Mouse (Mus musculus): ENCODE measurements around the gene Nop2.

The Nop2 gene

GRCm38 (mm10) chr6:125131302-125132156 lies at the start of gene Nop2:
Gene Nop2, plus strand, starts transcription at chr6:125131909.
- DNase-seq (ENCODE audit: extremely low read depth, insufficient read length, low spot score) = peak; percentile 94

DNA sequence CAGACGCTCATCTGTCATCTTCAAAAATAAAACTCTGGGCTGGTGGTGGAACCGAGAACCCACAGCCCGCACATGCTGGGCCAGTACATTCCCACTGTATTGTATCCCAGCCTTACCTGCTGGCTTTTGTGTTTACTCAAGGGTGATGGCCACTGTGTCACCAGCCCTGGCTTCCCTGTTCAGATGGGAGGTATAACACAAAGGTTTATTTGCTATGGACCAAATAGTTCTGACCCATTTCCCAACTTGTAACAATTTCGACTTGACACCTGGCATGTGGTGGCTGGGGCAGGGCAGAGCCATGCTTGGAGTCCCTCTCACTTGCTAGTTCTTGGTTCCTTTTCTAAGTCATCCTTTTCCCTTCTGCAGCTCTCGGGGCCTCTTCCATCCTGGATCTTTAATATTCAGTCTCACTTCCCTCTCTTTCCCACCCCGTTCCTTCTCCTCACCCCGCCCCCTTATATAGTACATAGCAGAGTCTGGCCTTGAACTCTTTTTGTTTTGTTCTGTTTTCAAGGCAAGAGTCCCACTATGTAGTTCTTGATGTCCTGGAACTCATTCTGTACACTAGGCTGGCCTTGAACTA lies 48.8 kb upstream of the Nop2 start:
- no peak for DNase-seq (ENCODE audit: extremely low read depth, insufficient read length, low spot score)

- peak; percentile 42 for DNase-seq (ENCODE audit: extremely low read depth, insufficient read length, low spot score)
Observed at GRCm38 (mm10) chr6:125084424-125084823, 47.3 kb upstream of the Nop2 start.

DNA sequence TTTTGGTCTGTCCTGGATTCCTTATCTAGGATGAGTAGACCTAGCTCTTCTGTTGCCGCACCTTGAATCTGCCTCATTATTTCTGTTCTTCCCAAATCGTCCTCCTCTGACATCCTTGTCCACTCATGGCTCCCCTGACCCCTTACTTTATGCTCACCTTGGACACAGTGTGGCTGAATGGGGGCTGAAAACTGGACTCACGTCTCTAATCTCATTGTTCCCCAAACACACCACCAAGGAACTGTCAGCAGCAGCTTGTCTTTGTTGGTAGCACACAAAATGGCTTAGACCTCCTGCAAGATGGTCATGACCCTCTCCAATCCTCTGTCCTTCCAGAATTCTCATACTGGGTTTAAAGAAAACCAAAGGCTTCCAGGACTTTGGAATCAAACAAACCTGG lies 43.8 kb upstream of the Nop2 start:
- DNase-seq (ENCODE audit: extremely low read depth, insufficient read length, low spot score) = no peak

- DNase-seq (ENCODE audit: extremely low read depth, insufficient read length, low spot score) = peak; percentile 86
Observed at GRCm38 (mm10) chr6:125088561-125089321, 43.0 kb upstream of the Nop2 start.

DNA sequence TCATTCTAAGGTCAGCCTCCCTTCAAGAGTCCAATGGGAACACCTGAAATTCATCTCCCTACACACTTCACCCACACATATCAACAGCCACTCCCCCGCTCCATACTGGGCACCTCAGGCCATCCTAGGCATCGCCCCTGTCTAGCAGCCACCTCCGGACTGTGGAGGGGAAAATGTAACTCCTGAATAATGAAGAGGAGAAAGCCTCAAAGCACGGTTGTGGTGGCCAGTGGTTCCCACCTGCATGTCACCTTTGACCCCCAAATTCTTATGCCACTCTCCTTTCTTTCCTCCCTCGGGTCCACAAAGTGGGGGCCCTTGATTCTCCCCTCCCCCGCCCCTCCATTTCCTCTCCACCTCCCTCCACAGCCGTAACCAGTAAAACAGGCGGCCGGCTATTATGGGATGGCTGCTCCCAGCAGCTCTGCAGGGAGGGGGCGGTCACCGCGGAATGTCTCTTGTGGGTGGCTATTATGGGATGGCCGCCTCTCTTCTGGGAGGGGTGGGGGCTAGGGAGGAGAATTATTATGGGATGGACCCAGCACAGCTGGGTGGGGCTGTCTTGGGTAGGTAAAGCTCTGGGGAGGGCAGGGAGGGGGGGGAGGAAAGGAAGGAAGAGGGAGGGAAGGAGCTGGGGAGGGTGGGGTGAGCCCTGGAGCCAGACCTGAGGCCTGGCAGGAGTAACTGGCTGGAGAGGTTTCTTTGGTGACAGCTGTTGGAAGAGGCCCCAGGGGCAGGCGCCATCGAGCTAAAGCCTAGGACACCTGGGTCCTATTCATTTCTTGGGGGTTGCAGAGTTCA lies 42.0 kb upstream of the Nop2 start:
- peak; percentile 87 for DNase-seq (ENCODE audit: extremely low read depth, insufficient read length, low spot score)

DNA sequence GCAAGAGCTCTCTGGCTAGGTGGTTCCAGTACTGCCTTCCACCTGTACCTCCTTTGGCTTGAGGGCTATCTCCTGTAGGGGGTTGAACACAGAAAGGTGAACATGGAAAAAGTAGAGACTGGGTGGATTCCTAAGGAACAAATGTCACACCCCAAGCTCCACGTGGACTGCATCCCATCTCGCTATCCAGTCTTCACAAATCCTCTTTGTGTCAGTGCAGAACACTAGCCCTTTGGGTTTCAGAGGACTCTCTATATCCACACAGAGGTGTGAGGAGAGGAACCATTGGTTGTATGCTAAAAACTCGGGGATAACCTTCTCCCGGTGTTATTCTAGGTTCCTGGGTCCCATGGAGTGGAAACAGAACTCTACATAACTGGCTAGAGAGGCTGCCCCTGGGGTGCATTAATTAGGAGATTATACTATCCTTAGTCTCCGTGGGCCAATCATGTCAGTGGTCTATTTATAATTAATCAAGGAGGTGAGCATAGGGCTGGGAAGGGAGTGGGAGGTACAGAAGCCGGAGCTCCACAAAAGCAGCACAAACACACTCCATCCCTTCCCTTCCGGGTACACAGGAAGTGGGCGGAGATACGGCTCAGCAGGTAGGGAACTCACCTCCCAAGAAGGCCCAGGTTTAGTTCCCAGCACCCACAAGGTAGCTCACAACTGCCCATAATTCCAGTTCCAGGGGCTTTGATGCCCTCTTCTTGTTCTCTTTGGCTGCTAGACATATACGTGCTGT lies 41.2 kb upstream of the Nop2 start:
- no peak for DNase-seq (ENCODE audit: extremely low read depth, insufficient read length, low spot score)

GRCm38 (mm10) chr6:125092372-125092771 lies 39.3 kb upstream of the Nop2 start:
- DNase-seq (ENCODE audit: extremely low read depth, insufficient read length, low spot score) = no peak

- no peak for DNase-seq (ENCODE audit: extremely low read depth, insufficient read length, low spot score)
Observed at GRCm38 (mm10) chr6:125094843-125095242, 36.9 kb upstream of the Nop2 start.

GRCm38 (mm10) chr6:125095391-125096278 lies 36.1 kb upstream of the Nop2 start, which contains the start of gene Chd4:
Gene Chd4, plus strand, starts transcription at chr6:125095981.
- peak; percentile 94 for DNase-seq (ENCODE audit: extremely low read depth, insufficient read length, low spot score)

DNA sequence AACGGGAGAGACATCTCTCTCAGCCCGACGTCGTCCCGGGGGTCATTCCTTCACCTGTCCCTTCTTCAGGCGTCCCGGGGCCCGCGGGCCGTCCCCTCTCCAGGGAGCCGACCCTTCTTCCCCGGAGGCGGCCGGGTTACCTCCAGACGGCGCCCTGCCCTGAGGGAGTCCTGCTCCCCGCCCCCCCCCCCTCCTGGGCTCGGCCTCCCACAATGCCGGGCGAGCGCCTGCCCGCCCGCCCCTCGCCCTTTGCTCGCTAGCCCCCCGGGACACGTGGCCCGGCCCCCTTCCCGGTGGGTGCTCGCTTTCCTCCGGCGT lies 35.5 kb upstream of the Nop2 start:
- no peak for DNase-seq (ENCODE audit: extremely low read depth, insufficient read length, low spot score)

DNA sequence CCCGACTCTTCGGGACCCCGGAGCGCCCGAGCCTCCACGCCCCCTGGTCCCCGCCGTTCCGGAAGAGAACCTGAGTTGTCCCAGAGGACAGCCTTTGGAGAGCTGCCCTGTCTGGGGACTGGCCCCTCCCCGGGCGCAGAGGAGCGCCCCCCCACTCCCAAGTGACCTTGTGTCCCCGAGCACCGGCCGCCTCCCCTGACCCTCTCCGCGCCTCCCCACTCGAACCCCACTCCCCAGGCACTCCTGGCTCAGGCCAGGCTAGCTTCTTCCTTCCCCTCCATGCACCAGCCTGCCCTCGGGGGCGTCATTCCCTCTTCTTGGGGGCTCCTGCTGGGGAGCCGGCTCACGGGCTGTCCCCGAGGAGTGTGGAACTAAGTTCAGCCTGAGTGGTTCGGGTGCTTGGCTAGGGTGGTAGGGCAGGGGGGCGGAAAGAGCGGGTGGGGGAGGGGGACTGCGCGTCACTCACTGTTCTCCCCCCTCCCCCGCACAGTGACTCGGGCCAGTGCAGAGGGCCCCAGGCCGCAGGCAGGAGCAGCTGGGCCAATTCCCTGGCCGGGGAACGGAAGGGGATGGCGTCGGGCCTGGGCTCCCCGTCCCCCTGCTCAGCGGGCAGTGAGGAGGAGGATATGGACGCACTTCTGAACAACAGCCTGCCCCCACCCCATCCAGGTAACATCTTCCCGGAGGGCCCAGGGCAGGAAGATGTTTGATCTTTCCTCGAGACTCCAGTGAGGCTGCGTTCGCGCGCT lies 34.9 kb upstream of the Nop2 start:
- peak; percentile 63 for DNase-seq (ENCODE audit: extremely low read depth, insufficient read length, low spot score)

DNA sequence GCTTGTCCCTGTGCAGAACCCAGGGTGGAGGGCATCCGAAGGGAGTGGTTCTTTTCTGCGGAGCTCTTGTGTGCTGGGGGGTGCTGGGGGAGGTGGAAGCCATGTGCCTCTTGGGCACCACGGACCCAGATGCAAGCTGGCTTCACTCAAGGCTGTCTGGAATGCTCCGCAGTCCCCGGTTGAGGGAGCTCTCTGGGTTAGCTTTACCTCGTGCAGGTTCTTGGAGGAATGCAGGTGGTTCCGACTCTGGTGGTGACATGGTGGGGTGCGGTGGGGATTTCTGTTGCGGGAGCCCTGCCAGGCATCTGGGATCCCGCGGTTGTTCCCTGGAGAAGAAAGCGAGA lies 34.4 kb upstream of the Nop2 start:
- peak; percentile 51 for DNase-seq (ENCODE audit: extremely low read depth, insufficient read length, low spot score)

DNA sequence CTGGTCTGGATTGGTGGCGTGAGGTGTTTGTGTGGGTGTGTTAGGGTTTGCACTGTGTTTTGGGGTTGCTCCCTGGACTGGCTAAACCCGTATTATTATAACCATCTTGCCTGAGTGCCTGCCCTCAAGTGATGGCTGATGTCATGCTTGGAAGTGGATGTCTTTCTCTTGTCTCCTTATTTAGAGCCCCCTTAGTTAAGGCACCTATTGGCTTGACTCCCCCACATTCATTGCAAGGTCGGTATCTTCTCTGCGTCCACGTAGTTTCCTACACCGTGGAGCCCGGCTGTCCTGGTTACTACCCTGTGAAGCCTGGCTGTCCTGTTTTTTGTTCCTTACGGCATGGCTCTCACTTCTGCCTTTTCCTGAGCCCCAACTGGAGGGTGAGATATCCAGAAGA lies 33.8 kb upstream of the Nop2 start:
- DNase-seq (ENCODE audit: extremely low read depth, insufficient read length, low spot score) = no peak

DNA sequence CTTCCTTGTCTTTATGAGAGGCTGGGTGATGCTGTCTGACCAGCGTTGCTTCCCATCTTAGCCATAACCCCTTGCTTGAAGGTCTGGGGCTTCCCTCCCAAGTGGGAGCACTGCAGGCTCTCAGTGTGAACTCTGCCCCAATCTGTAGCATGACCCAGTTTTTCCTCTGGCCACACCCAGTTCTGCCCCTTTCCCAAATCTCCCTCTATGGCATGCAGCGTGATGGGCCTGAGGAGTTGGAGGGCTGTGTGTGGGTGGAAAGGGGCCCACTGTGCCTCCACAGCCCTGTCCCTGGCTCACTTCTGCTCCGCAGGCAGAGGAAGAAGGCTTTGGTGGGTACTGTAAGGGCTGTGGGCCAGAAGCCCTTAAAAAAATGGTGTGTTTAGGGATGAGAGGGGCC lies 33.2 kb upstream of the Nop2 start:
- DNase-seq (ENCODE audit: extremely low read depth, insufficient read length, low spot score) = no peak

- DNase-seq (ENCODE audit: extremely low read depth, insufficient read length, low spot score) = peak; percentile 75
Observed at GRCm38 (mm10) chr6:125099421-125099971, 32.2 kb upstream of the Nop2 start.

- no peak for DNase-seq (ENCODE audit: extremely low read depth, insufficient read length, low spot score)
Observed at GRCm38 (mm10) chr6:125101444-125101843, 30.3 kb upstream of the Nop2 start.

- no peak for DNase-seq (ENCODE audit: extremely low read depth, insufficient read length, low spot score)
Observed at GRCm38 (mm10) chr6:125104223-125104622, 27.5 kb upstream of the Nop2 start.
